Mouse (Mus musculus) c-Kit-negative CD71-positive TER-119-positive erythroid progenitor cells, embryonic 14.5 days (primary cell): ENCODE measurements around the gene Dnajc22.

Experiments
- DNase-seq: peaks from one replicate; pipeline ENCODE4 v3.0.0-alpha.2; 2013; ENCODE audit warnings: low read depth, low spot score

Dnajc22 gene

DNA sequence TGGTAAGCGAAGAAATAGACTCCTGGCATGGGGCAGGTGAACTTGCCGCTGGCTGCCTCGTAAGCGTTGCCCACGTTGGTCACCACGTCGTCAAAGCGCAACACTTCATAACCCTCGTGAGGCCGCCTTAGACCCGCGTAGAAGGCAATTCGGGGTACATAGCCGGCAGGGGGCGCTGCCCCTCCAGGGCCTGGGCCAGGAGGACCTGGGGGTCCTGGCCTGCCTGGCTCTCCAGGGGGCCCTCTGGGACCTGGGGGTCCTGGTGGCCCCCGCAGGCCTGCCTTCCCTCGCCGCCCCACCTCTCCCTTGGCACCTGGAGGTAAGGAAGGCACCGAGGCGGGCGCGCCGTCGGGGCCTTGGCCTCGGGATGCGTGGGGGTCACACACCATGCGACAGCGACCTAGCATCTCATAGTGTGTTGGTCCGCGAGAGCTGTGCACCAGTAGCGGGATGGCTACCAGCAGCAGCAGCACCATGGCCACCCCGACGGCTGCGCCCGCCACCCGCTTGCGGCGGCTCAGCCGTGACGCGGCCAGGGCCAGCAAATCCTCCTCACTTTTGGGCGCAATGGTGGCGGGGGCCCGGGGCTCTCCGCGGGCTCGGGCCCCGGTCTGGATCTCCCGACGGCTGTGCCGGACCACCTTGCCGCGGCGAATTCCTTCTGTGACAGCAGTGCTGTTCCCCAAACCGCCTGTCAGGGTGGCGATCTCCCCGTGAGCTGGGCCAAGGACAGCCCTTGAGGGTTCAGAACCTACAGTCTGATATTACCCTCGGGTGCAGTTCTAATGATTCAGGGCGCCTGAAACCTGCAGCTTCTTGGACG lies 5.5 kb upstream of the Dnajc22 start, which contains the start of gene C1ql4:
TSS of gene C1ql4 (minus strand) at position 565 of the 823 bp plus-strand sequence.
- no peak for DNase-seq

GRCm38 (mm10) chr15:99088292-99088691 lies 4.7 kb upstream of the Dnajc22 start:
- DNase-seq: no peak

DNA sequence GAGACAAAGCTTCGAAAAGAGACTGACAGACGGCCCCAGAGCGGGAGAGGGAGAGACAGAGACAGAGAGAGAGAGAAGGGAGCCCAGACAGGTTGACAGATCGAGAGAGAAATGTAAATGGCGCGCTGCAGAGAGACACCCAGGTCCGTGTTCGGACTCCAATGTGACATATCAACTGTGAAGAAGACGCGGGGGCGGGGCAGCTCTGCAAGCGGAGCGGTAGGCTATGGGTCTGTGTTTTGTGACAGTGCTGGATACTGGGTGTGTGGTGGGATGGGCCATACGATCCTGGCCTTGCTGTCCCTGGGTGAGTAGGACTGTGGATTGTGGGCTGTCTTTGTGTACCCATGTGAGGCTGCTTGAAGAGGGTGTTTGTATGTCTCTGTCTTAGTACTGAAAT lies 3.9 kb upstream of the Dnajc22 start:
- no peak for DNase-seq

DNA sequence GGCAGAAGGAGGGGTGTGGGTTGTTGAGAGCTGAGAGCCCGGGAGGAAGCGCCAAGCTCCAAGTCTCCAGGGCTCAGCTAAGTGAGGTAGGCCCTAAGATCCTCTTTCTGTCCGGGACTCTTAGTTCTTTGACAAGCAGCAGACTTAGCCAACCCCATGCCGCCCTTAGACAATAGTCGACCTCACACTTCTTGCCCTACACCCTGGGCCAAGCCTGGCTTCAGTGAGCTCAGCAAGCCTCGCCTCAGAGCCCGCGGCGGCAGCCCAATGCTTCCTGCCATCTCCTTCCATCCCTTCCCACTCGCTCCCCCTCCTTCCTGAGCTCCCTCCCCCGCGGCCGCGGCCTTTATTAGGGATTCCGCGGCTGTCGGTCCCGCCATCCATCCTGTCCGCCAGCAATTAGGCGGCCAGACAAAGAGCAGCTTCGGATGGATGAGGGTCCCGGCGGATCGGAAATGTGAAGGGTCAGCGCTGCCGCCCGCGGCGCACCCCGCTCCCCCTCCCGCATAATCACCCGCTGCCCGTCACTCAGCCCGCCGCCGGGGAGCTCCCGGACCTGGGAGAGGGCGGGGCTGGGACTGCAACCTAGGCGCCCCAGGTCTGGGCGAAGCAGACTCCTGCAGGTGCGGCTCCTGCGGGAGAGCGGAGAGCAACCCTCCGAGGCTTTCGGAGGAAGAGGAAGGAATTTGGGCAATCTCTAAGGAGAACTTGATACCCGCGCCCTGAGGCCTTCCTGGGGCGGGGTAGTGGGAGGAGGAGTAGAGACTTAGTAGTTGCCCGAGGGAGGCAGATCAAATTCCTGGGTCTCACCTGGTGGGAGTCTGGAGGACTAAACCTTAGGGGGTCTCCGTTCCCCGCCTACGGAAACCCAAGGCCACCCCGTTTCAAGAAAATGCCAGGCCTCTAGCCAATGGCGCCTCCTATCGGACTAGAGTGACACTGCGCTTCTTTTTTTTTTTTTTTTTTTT lies 605 bp downstream of the Dnajc22 start:
- no peak for DNase-seq

- DNase-seq: no peak
These were observed 1.8 kb downstream of the Dnajc22 start for GRCm38 (mm10) chr15:99094631-99095270.

DNA sequence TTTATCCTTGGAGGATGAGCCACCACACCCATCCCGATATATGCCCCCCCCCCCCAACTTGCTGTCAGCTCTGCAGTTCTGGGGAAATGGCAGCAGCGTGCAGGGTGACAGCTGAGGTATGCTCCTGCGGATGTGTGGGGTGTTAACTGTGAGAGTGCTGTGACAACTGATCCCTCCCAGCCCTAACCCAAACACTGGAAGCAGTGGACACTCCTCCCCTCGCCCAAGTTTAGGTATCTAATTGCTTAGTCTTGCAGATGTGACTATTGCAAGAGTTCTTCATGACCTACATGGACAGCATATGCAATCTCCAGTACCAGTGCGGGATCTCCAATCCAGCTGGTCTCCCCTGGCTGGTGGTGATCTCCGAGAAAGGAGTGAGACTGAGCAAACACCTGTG lies 2.4 kb downstream of the Dnajc22 start:
- DNase-seq: no peak

DNA sequence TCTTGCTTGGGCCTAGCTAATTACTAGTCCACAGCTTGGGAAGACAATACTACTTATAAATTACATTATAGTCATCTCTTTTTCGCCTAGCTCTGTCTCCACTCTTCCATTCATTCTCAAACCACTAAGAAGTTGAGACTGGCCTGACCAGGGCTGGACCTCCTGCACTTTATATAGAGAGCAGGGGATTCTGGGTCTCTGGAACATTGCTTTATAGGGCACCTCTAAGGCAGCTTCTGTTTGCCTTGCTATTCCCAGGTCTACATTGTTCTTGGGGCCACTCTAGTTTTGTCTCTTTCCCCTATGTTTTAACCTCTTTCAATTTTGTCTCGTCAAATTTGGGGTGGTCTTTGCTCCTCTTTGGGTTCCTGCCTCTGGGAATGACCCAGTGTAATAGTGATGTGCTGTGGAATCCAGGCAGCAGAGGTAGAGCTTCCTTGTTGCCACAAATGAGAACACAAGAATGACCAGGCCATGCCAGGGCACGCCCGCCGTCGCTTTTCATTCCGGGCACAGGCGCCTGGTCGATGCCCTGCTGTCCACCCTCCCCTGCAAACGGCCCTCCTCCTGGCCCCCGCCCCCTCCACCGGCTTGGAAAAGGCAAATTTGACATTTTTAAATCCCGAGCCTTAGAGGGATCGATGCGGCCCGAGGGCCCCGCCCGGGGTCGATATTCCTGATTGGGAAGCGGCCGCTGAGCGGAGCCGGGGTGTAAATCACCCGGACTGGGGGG lies 3.3 kb downstream of the Dnajc22 start:
- DNase-seq: no peak

- DNase-seq: no peak
These were observed 4.0 kb downstream of the Dnajc22 start for GRCm38 (mm10) chr15:99096831-99097500.

DNA sequence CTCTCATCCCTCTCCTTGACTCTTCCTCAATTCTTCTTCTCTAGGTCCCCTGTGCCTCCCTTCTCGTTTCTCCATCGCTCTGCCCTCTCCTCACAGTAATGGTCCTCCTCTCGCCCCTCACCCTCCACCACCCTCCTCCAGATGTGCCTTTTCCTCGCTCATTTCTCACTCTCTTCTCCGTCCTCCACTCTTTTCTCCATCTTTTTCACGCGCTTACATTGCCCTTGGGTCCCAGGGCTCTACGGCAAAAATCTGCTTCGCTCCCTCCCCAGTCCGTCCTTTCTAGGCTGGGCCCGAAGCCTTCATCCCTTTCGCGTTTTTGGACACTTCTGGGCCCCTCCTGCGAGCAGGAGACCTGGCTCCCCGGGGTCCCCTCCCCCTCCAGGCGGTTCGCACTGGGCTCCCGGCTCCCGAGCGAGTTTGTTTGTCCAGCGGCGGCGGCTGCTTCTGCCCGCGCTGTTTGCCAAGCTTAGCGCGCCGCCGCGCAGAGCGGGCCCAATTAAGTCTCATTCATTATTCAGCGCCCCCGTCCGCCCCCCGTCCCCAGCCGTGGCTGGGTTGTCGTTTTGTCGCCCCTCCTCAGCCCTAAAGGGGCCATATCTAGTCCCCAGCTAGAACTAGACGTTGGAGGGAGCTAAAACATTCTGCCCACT lies 5.0 kb downstream of the Dnajc22 start:
- DNase-seq: no peak

DNA sequence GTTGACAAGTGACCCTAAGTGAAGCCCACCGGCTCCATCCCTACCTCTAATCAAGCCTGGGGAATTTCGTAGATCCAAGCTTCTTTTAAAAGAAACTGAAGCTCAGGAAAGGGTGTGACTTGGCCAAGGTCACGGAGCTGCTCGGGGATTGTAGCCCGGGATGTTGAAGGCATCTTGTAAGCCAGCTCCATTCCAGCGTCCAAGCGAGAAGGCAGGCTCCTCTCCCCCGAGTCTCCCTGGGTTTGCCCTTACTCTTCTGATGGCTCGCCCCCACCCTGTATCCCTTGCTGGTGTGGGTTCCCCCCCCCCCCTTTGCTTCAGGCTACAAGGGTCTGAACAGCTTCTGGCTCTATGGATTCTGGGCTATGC lies 5.5 kb downstream of the Dnajc22 start:
- no peak for DNase-seq

DNA sequence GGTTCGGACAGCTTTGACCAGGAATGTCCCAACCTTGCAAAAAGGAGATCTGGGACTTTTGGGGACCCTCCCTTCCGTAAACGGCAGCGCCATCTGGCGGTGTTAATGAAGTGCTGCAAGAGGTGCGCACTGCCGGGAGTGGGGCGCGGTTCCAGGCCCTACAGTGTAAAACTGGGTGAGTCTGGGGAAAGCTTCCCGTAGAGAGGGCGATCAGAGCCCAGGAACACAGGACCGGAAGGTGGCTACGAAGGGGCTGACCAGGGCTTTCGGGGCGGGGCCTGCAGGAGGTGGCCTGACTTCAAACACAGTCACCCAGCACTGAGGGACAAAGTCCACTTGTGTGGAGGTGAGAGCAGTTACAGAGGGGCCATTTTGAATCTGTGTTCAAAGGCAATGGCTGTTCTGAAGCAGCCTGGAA lies 6.2 kb downstream of the Dnajc22 start:
- DNase-seq: no peak

GRCm38 (mm10) chr15:99099984-99100383 lies 7.0 kb downstream of the Dnajc22 start:
- DNase-seq: no peak

GRCm38 (mm10) chr15:99105238-99105637 lies 12.3 kb downstream of the Dnajc22 start:
- no peak for DNase-seq

DNA sequence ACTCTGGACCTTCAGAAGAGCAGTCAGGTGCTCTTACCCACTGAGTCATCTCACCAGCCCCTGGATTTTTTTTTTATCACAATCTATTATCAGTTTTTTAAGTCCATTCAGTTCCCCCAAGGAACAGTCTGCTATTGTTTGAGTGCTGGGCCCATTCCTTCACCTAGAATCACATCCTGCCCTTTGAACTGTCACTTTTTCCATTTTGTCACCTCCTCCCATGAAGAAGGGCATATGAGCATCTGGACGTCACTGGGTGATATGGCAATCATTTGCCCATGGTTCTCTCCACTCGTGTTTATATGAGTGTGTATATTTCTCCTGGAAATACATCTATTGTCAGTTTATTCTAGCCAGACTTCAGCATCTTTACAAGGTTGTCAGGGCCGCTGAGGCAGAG lies 14.9 kb downstream of the Dnajc22 start:
- no peak for DNase-seq

DNA sequence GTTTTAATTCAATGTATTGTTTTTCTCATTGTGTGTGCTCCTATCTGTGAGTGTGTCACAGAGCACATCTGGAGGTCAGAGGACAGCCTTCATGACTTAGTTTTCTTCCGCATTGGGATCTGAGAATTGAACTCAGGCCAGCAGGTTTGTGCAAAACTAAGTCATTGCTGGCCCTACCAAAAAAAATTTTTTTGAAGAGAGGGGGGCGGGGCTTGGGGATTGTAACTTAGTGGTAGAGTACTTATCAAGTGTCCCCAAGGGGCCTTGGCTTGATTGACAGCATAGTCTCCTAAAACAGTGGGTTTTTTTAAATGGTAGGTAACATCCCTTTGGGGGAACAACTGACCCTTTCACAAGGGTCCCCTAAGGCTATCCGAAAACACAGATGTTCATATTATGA lies 18.2 kb downstream of the Dnajc22 start:
- DNase-seq: no peak

DNA sequence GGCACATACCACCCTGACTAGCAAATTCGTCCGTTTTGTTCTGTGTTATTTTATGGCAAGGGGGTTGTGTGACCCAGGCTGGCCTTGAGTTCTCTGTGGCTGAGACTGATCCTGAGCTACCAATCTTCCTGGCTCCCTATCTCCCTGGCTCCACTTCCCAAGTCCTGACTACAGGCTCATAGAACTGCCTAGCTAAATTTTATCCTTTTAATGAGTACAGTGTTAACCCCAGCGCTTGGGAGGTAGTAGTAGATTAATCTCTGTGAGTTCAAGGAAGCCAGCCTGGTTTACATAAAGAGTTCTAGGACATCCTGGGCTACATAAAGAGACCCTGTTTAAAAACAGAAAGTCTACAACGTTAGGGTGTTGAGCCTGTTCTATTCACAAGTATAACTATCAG lies 18.8 kb downstream of the Dnajc22 start:
- DNase-seq: no peak

DNA sequence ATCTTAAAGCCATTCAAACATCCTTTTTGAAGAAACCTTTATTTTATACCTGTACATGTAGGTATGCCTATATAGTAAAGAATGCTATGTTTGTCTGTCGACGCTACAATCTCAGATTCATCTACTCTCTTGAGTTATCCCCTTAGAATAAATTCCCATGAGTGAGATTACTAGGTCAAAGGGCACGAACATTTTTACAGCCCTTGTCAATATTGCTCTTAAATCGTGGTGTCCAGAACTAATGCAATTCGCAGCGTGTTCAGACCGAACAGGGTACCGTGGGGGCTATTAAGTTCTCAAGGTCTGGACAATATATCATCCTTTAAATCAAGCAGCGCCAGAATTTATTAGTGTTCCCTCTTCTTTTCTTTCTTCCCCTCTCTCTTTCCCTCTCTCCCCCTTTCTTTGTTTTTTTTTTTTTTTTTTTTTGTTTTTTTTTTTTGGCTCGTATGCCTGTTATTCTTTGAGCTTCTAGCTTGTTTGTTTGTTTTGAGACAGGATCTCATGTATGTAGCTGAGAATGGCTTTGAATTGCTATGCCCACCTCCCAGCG lies 19.9 kb downstream of the Dnajc22 start:
- no peak for DNase-seq

DNA sequence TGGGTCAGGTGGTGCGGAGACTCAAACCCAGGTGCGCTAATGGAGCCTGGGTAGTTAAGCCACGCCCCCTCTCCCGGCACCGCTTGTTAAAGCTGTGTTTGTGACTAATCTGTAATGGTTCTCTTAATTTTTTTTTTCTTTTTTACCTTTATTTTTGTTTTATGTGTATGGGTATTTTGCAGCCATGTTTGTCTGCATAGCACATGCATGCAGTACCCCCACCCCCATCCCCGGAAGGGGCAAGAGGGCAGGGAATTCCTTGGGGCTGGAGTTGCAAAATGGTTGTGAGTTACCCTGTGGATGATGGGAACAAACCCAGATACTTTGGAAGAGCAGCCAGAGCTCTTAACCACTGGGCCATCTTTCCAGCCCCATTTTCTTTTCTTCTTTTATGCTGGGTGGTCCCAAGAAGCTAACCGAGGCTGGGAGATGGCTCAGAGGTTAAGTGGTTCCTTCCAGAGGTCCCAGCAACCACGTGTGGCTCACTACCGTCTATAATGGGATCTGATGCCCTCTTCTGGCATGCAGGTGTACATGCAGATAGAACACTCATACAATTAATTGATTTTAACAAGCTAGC lies 20.5 kb downstream of the Dnajc22 start:
- no peak for DNase-seq

- no peak for DNase-seq
These were observed 21.5 kb downstream of the Dnajc22 start for GRCm38 (mm10) chr15:99114312-99115064.
